Mouse (Mus musculus) embryonic fibroblast, embryonic 13.5 days (primary cell): ENCODE results near the gene Snx15.
"Not testable (repeated sequence)": the region's sequence is repeated elsewhere in the genome, so short reads cannot be mapped to it uniquely, and the experiment has no call there.

ENCODE experiments used
- CTCF ChIP-seq: IDR thresholded peaks from 2 replicates; pipeline ENCODE4 v1.5.1; 2011; ENCODE audit warnings: mild to moderate bottlenecking, control low read depth, low read length, moderate library complexity, borderline replicate concordance; ENCODE audit not compliant: insufficient read depth
- POLR2A ChIP-seq: IDR thresholded peaks from 2 replicates; pipeline ENCODE4 v1.6.1; 2011; ENCODE audit warnings: low read depth, mild to moderate bottlenecking, control low read depth, low read length, moderate library complexity

DNA sequence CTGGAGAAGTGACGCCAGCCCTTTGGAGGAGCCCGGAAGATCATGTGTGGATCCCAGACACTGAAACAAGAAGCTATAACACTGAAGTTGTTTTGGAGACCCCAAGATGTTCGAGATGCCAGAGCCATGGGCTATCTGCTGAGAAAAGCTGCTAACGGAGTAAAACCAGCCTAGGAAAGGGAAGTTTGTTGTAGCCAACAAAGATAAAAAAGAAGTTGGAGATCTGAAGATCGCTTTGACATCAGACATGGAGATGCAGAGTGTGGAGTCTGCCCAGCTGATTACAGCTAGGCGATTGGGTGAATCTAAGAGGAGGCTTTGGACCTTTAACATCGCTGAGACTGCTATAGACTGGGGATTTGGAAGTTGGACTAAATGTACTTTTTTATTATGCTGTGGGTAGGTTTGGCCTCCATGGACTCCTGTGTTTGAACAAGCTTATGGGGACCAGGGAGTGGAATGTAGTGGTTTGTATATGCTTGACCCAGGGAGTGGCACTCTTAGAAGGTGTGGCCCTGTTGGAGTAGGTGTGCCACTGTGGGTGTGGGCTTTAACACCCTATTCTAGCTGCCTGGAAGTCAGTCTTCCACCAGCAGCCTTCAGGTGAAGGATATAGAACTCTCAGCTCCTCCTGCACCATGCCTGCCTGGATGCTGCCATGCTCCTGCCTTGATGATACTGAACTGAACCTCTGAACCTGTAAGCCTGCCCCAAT, 2.5 kb upstream of the Snx15 start:
- not testable (repeated sequence) for TF ChIP-seq POLR2A, CTCF
